Mouse (Mus musculus): ENCODE measurements around the gene Gcnt2.
"Not testable (repeated sequence)": the region's sequence is repeated elsewhere in the genome, so short reads cannot be mapped to it uniquely, and the experiment has no call there.

Gcnt2 gene

DNA sequence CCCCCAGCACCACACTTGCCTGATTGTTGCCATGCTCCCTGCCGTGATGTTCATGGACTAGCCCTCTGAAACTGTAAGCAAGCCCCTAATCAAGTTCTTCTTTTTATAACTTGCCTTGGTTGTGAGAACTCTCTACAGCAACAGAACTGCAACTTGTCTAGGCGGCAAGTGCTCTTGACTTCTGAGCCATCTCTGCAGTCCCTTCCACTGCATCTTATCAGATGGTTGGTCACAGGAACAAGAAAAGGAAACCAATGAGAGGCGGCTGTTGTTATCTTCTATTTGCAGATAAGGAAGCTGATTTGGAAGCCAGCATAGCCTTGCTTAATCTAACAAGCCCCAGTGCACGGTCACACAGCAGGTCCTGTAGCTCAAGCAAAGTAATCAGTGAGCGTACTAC, 14.5 kb downstream of the Gcnt2 start:
- DNase-seq (ENCODE audit: low read depth, low spot score) = no peak

DNA sequence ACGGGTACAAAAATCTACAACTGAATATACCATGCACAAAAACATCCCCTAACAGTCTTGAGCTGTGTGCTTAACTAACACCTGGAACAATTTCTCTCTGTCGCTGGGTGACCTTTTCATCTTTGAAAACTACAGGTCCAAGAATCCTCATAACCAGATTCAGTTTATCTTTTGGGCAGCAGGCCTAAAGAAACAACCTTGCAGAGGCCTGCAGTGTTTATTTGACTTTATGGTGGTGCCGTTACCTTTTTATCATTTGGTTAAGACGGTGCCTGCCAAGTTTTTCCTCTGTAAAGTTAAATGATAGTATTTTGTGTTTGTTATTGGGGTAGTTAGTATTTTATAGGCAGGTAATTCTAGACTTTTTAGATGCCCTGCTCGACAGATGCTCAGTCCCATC, 15.9 kb downstream of the Gcnt2 start:
- DNase-seq (ENCODE audit: low read depth, low spot score) = no peak

DNA sequence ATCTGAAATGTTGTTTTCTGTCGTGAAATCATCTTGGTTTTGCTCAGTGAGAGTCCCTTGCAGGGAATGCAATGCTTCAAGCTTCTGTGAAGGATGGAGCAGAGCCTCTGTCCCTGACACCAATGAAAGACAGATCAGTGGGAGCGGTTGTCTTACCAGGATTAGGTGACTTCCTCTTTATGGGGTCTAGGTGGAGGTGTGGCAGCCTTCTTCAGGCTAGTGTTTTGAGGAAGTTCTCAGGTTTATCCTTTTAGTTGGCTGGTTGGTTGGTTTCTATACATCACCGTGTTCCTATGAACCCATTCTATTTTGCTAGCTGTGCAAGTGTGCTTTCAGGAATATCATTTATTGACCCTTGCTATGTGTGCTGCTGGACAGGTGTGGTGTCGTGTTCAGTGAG, 18.0 kb downstream of the Gcnt2 start:
- no peak for DNase-seq (ENCODE audit: low read depth, low spot score)

DNA sequence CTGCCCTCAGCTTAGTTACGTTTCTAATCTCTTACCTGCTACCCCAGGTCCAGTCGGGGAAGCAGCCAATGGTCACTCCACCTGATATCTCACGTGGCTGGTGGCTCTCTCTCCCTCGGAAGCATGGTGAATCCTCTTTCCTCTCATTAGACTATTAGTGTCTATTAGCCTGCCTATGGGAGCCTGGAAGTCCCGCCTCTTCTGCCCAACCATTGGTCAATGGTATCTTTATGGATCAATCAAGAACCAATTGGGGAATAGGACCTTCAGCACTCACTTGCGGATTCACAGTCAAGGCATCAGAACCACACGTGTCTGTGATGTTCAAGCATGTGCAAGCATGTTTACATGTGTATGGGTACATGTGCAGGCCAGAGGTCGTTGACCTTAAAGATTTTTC, 21.0 kb downstream of the Gcnt2 start:
- no peak for DNase-seq (ENCODE audit: low read depth, low spot score)

DNA sequence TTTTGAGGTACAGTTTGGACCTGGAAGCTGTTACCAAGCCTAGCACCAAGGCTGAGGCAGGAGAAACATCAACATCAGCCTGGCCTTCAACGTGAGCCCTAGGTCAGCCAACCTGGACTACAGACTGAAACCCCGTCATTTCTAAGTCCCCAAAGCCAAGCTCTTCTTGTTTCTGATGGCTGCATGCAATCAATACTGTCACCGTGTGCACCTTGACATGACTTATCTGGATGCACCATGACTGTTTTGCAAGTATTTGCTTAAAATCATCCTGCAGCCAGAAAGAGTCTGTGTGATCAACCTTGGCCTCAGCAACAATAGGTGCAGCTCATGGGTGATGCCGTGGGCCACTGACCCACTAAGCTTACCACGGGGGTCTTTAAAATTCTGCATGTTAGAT, 23.1 kb downstream of the Gcnt2 start:
- DNase-seq (ENCODE audit: low read depth, low spot score) = no peak

DNA sequence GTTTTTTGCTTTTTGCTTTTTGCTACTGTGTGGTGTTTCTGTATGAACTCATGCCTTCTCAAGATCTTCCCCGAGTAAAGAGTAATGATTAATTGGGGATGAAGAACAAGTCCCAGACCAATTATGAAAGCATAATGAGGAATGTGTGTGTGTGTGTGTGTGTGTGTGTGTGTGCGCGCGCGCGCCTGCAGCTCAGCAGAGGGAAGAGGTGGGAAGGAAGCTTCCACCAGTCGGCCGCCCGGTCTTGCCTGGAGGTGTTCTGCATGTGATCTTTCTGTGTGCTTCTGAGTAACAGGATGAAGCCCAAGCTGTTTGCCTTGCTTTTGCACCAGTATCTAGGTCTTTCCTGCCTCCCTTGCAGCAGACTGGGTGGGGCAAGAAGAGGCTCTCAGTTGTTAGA, 24.3 kb downstream of the Gcnt2 start:
- no peak for DNase-seq (ENCODE audit: low read depth, low spot score)

DNA sequence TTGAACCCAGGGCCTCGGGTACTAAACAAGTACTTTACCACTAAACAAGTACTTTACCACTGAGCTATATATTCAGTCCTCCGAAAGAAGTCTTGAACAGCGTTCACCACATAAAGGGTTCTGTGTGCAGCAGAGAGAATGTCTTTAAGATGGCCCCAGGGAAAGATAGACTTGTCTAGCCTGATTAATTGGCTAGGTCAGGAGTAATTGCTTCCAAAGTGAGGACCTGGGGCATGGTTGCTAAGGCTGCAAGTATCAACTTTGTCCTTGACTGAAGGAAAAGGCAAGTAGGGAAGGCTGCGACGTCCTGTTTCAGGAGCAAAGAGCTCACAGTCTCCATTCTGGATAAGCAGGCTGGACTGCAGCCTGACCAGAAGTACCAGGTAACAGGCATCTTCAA, 25.3 kb downstream of the Gcnt2 start:
- no peak for DNase-seq (ENCODE audit: low read depth, low spot score)

DNA sequence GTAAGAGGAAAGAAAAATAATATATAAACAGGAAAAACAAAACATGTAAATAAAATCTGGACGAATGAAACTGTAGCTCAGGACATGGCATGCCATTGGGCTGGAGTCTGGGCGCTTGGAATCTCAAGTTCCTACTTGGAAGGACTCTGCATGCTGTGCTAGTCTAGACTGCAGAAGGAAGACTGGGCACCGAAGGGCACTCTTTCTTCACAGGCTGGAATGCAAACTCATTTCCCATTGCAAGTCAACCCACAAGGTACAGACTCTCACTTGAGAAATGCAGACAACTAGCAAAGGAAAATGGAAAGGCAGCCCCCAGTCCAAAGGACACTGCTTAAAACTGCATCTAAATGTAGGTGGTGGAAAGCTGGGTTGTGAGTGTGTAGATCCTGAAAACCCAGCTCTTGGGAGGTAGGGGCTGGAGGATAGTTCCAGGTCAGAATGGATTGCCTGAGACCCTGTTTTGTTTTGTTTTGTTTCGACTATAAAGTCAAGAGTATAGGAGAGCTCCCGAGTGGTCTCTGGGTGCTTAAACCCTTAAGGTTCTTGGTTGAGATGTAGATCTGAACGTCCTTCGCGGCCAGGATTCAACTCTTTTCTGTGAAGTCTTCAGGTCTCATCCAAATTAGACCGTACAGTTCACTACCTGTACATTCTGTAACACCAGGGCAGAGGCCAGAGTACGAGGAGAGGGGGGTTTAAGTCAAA, 26.5 kb downstream of the Gcnt2 start:
- no peak for DNase-seq (ENCODE audit: low read depth, low spot score)

DNA sequence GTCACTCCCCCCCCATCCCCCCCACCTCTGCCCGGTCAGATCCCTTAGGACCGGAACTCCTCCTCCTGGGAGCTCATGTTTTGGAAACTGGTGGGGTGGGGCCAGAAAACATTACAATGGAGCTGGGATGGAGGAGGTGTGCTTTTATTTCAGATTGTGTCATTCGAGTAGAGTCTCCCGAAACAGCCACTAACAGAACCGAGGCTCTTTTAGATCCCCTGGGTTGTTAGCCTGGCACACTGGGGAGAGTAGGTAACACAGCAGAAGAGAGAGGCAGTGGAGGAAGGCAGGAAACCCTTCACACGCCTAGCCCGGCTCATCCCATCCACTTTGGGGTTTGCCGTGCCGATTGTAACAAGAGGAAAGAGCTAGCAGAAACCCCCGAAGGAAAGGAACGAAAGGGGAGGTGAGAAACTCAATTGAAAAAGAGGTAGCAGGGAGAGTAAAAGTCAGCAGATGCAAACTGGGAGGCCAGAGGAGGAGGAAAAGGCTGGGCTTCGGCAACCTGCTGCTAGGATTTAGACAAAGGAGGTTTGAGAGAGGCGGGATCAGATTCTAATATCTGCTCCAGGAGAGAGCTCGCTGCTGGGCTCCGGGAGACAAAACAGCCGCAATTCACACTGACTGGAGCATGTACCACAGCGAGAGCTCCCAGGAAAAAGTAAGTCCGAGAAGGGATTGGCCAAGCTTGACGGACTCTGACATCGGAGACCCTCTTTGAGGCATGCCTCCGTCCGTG, 27.3 kb downstream of the Gcnt2 start:
- no peak for DNase-seq (ENCODE audit: low read depth, low spot score)

DNA sequence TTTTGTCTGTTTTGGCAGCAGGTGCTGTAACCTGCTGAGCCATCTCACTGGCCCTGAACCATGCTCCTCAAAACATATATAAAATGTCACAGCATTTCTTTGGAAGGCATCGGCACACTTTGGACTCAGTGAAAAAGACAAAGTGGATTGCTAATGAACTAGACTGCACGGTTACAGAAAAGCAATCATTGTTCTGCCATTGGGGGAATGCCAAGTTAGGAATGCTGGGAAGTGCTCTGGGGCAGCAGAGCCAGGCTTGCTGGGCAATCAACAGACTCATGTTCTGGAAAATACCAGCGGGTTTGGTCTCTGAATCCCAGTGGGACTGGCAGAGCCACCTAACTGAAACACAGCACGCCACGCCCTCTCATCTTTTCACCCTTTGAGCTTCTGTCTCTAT, 31.0 kb downstream of the Gcnt2 start:
- DNase-seq (ENCODE audit: low read depth, low spot score) = no peak

DNA sequence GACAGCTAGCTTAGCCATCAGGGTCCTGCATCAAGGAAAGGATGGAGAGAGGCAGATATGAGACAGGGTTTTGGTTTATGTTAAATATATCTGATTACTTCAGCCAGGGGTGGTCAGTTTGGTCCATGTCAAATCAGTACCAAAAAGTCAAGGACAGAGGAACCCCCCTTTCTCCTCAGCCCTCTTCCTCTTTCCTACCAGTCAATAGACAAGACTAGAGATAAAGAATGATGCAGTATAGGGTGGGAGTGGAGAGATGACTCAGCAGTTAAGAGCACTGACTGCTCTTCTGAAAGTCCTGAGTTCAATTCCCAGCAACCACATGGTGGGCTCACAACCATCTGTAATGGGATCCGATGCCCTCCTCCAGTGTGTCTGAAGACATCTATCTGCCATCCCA, 31.8 kb downstream of the Gcnt2 start:
- not testable (repeated sequence) for DNase-seq (ENCODE audit: low read depth, low spot score)

DNA sequence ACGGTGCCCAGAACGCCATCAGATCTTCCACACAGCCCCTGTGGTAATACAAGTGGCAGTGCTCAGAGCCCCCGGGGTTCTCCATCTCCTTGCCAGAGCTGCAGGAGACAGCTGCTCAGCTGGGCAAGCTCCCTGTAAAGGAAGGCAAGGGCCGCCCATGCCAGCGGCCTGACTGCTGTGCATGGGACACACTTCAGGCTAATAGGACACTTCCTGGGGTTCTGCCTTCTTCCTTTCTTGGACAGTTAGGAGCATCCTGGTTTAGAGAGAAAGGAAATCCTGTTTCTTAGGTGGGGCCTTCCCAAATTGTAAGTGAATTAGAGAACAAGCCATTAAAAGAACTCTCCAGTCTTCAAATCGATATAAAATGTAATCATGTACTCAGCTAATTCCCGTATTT, 32.5 kb downstream of the Gcnt2 start:
- DNase-seq (ENCODE audit: low read depth, low spot score) = no peak

DNA sequence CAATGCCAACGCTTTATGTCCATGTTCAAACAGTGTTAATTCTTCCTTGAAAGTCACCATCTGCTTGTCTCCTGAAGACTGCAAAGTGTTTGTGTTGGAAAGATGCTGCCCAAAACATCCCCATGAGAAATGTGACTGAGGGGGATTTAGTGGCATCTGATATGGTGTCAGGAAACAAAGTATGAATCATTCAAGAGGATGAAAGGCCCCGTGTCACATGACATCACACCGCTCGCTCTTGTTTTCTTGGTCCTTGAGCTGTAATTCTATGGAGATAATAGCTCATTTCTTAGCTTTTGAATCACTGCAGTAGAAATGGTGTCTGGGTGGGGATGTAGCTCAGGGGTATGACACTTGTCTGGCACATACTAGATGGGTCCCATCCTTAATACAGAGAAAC, 33.0 kb downstream of the Gcnt2 start:
- DNase-seq (ENCODE audit: low read depth, low spot score) = no peak

DNA sequence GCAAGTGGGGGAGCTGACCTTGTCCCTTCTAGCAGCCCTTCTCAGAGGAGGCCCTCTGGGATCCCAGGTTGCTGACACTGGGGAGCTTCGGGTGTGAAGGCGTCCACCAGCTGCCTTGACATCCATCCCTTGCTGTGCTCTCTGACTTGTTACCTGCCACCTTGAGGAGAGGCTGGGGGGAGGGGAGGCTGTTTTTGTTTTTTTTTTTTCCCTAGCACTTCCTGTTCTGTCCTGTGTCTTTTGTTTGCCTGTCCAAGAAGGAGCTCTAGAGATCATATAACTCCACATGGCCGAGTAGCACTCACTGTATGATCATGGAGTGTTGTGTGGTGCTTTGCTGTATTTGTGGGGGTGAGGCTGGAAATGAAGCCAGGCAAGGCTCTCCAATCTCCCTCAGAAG, 34.0 kb downstream of the Gcnt2 start:
- DNase-seq (ENCODE audit: low read depth, low spot score) = no peak

DNA sequence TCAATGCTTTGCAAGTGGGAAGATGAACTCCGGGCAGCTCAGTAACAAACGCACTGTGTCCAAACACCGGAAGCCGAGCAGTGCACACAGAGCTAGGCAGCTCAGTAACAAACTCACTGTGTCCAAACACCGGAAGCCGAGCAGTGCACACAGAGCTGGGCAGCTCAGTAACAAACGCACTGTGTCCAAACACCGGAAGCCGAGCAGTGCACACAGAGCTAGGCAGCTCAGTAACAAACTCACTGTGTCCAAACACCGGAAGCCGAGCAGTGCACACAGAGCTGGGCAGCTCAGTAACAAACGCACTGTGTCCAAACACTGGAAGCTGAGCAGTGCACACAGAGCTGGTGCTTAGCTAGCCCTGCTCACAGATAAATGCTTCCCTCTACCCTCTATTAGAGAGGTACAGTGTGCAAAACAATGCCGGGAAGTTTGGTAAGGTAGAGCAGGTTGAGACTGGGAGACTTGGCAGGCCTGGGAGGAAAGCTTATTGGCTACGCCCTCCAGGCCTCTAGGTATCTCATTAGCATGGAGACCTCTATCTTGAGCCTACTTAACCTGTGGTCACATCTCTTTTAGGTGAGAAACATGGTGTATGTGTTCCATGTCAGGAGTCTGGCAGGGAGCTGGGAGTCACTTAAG, 38.6 kb downstream of the Gcnt2 start:
- not testable (repeated sequence) for DNase-seq (ENCODE audit: low read depth, low spot score)

DNA sequence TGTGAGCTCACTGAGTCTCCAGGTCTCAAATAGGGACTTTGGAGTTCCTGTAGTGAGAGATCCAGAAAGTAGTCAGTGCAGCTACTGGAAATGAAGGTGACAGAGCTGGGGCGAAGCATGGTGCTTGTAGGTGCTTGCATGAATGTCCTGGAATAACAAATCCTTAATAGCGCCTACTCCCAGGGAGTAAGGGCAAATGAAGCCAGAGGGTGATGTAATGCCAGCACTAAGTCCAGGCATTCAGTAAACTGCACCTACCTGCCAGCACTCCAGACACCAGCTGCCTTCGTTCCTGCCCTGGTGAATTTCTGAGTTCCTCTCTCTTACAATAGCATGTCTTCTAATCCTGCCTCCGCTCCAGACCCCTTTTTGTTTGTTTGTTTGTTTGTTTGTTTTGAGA, 39.1 kb downstream of the Gcnt2 start:
- no peak for DNase-seq (ENCODE audit: low read depth, low spot score)

DNA sequence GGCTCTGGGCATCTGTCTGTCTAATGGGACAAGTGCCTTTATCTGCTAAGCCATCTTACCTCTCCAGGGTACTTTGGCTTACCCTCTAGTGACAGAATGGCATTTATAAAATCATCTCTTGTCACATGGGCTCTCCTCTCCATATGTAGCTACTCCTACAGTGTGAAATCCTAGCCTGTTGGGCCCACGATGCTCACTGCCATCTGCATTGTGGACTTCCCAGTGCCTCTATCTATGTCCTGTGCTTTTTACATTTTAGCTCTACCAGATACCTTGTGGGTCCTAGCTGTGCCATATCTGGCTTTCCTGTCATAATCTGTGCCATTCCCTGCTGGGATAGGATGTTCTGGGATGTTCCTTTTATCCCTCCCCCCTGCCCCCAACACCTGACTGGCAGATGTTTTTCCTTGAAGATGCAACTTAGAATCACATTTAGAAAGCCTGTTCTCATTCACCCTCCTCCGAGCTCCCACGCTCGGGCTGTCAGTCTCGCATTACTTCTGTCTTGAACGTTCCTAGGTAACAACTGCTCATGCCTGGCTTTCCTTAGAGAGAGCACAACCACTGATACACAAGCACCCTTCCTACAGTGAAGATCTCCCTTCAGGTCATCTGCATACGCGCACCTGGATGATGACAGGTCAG, 39.9 kb downstream of the Gcnt2 start:
- no peak for DNase-seq (ENCODE audit: low read depth, low spot score)

DNA sequence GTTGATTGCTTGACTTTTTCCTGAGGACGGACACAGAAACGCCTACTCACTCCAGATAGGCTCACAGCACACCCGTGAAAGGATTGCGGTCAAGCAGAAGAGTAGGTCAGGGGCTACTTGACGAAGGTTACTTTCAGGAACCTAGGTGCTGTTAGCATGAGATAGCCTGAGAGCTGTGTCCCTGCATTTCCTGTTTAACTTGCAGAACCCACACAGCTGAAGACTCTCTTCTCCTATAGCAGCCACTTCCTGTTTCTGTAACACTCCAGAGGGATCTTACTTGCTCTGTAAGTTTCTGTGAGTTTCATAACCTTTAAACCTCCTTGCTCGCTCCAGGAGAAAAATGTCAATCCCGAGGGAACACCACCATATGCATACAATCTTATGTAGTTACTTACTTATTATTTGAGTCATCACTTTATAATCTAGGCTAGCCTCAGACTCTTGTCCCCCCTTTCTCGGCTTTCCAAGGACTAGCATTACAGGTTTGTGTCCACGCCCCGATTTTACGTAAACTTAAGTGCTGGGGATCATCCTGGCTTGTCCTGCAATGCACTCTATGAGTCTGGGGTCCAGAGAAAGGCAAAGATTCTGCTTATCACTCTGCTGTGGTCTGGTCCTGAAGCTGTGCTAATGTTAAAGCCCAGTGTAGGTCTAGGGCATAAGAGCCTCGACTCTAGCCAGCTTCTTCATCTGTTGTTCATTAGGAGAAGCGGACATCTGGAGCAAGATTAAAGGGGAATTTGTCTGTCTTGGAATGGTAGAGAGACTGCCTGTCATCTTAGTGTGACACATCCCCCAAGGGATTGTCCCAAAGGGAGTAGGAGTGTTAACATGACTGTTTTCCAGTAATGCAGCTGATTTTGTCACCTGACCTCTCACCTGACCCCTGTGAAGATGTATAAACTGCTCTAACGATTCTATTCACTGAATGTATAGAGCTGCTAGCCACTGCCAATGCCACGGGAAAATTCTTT, 40.7 kb downstream of the Gcnt2 start:
- no peak for DNase-seq (ENCODE audit: low read depth, low spot score)

DNA sequence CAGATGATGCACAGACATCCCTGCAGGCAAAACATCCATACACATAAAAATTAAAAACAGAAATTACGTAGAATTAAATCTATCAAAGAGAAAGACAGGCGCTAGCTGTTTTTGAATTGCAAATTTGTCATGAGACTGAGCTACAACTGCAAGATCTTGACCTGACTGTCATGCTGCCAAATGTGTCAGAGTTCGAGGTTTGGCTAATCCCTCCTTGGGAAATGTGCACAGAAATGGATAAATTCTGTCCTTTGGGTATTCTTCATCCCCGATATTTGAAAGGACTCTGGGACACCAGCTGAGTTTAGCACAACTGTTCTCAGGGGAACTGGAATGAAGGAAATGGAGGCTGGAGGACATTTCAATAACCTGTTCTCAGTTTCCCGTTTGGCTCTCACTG, 41.7 kb downstream of the Gcnt2 start:
- no peak for DNase-seq (ENCODE audit: low read depth, low spot score)

DNA sequence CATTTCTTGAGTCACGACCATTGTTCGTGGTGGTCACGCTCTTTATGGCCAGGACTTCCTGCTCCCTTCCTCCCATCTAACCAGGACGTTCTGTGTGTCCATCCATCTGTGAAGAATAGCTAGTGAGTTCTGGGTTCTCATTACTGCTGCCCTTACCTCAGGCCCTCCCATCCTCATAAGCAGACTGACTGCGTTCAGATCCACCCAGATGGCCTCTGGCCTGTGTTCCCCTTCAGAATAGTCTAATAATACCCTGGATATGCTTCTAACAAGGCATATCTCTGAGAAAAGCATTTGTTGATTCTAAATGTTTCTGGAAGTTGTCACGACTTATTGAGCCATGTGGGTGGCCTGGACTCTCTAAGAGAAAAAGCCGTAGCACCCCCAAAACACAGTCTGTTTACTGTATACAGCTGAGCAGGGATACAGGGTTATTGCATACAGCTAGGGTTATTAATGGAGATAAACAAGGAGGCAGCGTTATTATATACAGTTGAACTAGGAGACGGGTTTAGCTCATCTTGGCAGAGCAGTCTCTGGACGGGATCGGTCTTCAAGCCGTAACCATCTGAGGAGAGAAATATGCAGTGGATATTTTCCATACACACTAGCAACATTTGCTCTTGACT, 42.4 kb downstream of the Gcnt2 start:
- no peak for DNase-seq (ENCODE audit: low read depth, low spot score)

DNA sequence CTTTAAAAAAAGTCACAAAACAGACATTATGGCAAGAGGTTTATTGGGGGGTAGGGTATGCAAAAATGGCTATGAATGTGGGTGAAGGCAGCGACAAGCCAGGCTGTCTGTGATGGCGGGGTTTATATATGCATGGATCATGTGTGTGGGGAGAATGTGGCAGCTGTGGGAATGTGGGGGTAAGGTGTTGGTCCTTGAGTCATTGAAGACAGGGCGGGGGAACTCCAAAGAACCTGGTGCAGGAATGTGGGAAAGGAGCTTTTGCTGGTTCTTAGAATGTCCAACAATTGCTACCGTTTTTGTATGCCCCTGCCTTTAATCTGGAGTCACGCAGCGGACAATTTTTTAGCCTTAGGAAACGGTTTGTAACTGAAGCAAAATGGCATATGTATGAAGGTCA, 44.5 kb downstream of the Gcnt2 start:
- no peak for DNase-seq (ENCODE audit: low read depth, low spot score)

All from skeletal muscle tissue, adult 2 months (tissue).